Mouse (Mus musculus) kidney, postnatal 4 days (tissue): ENCODE measurements around the gene Khk.
A peak's percentile ranks its signal among the peaks of the same experiment; 100 is the strongest.

Source experiments
- DNase-seq, 2 experiments: peaks; one replicate each; pipeline ENCODE4 v3.0.0; 2021; ENCODE audit warnings: mixed read lengths in 2 of 2

Gene Khk

GRCm38 (mm10) chr5:30944344-30944743, 23.1 kb downstream of the Khk start:
- DNase-seq, result no peak

GRCm38 (mm10) chr5:30944956-30945781, 23.9 kb downstream of the Khk start, which contains the start of gene Cgref1:
Cgref1 (minus strand) TSS chr5:30945591.
- peak; percentile 80 to 88 for DNase-seq

- no peak for DNase-seq
Observed at GRCm38 (mm10) chr5:30948620-30949019, 27.4 kb downstream of the Khk start.

- DNase-seq, result peak; percentile 97 to 98
Observed at GRCm38 (mm10) chr5:30949654-30950326, 28.6 kb downstream of the Khk start.

GRCm38 (mm10) chr5:30950451-30950850, 29.2 kb downstream of the Khk start:
- no peak for DNase-seq

- no peak for DNase-seq
Observed at GRCm38 (mm10) chr5:30950922-30951321, 29.7 kb downstream of the Khk start.

GRCm38 (mm10) chr5:30951706-30952105, 30.5 kb downstream of the Khk start:
- no peak for DNase-seq

- no peak for DNase-seq
Observed at GRCm38 (mm10) chr5:30952551-30952950, 31.3 kb downstream of the Khk start.

GRCm38 (mm10) chr5:30954065-30954464, 32.8 kb downstream of the Khk start:
- DNase-seq, result no peak

- DNase-seq, result no peak
Observed at GRCm38 (mm10) chr5:30954556-30954955, 33.3 kb downstream of the Khk start.

GRCm38 (mm10) chr5:30955751-30956150, 34.5 kb downstream of the Khk start:
- DNase-seq, result no peak

- DNase-seq, result no peak
Observed at GRCm38 (mm10) chr5:30957891-30958290, 36.7 kb downstream of the Khk start.

- DNase-seq, result peak; percentile 48 to 69
Observed at GRCm38 (mm10) chr5:30959198-30959854, 38.1 kb downstream of the Khk start.

- DNase-seq, result peak; percentile 99
Observed at GRCm38 (mm10) chr5:30959966-30960501, 38.8 kb downstream of the Khk start, which contains the start of gene Preb. Preb (minus strand) TSS chr5:30960361.

- DNase-seq, result no peak
Observed at GRCm38 (mm10) chr5:30960814-30961213, 39.6 kb downstream of the Khk start.

- no peak for DNase-seq
Observed at GRCm38 (mm10) chr5:30961545-30962505, 40.6 kb downstream of the Khk start.

- no peak for DNase-seq
Observed at GRCm38 (mm10) chr5:30963916-30964315, 42.7 kb downstream of the Khk start.

GRCm38 (mm10) chr5:30966189-30966588, 45.0 kb downstream of the Khk start:
- no peak for DNase-seq

- DNase-seq, result peak; percentile 84 to 88
Observed at GRCm38 (mm10) chr5:30968416-30968815, 47.2 kb downstream of the Khk start, which contains the start of gene Tcf23. Tcf23 (plus strand) TSS chr5:30968662.

- no peak for DNase-seq
Observed at GRCm38 (mm10) chr5:30969440-30969839, 48.2 kb downstream of the Khk start.

GRCm38 (mm10) chr5:30974870-30975656, 53.8 kb downstream of the Khk start:
- peak; percentile 79 to 81 for DNase-seq
